Mouse (Mus musculus): ENCODE results near the gene Eif1.
"Not testable (repeated sequence)": the region's sequence is repeated elsewhere in the genome, so short reads cannot be mapped to it uniquely, and the experiment has no call there.

Gene Eif1

GRCm38 (mm10) chr11:100352076-100352857 lies 32.6 kb downstream of the Eif1 start:
- DNase-seq (ENCODE audit: low spot score), result peak; percentile 69

- DNase-seq (ENCODE audit: low spot score), result peak; percentile 35
Measured at GRCm38 (mm10) chr11:100355151-100355951, 35.7 kb downstream of the Eif1 start.

- DNase-seq (ENCODE audit: low spot score), result peak; percentile 85
Measured at GRCm38 (mm10) chr11:100355972-100356818, 36.5 kb downstream of the Eif1 start, which contains the start of gene Hap1. TSS of gene Hap1 (minus strand) at chr11:100356128.

GRCm38 (mm10) chr11:100356819-100357211 lies 37.1 kb downstream of the Eif1 start:
- no peak for DNase-seq (ENCODE audit: low spot score)

GRCm38 (mm10) chr11:100357408-100357807 lies 37.7 kb downstream of the Eif1 start:
- no peak for DNase-seq (ENCODE audit: low spot score)

- no peak for DNase-seq (ENCODE audit: low spot score)
Measured at GRCm38 (mm10) chr11:100360175-100360574, 40.5 kb downstream of the Eif1 start.

- not testable (repeated sequence) for DNase-seq (ENCODE audit: low spot score)
Measured at GRCm38 (mm10) chr11:100361059-100361458, 41.4 kb downstream of the Eif1 start.

GRCm38 (mm10) chr11:100362209-100362978 lies 42.7 kb downstream of the Eif1 start:
- DNase-seq (ENCODE audit: low spot score), result peak; percentile 86

- peak; percentile 82 for DNase-seq (ENCODE audit: low spot score)
Measured at GRCm38 (mm10) chr11:100362979-100363562, 43.4 kb downstream of the Eif1 start.

- no peak for DNase-seq (ENCODE audit: low spot score)
Measured at GRCm38 (mm10) chr11:100369145-100369544, 49.5 kb downstream of the Eif1 start.

GRCm38 (mm10) chr11:100369822-100370221 lies 50.1 kb downstream of the Eif1 start:
- DNase-seq (ENCODE audit: low spot score), result no peak
